Mouse (Mus musculus) lung, adult 18-20 months (tissue): ENCODE data around the gene Rps12.
"Not testable (repeated sequence)": the region's sequence is repeated elsewhere in the genome, so short reads cannot be mapped to it uniquely, and the experiment has no call there.

Experiments used
- DNase-seq, 2 experiments: peaks; one replicate each; pipeline ENCODE4 v3.0.0; 2022; ENCODE audit warnings: mixed read lengths in 2 of 2

Gene Rps12

GRCm38 (mm10) chr10:23787062-23787821, at the start of gene Rps12:
Gene Rps12, minus strand, starts transcription at chr10:23787275.
- DNase-seq = peak; percentile 99

DNA sequence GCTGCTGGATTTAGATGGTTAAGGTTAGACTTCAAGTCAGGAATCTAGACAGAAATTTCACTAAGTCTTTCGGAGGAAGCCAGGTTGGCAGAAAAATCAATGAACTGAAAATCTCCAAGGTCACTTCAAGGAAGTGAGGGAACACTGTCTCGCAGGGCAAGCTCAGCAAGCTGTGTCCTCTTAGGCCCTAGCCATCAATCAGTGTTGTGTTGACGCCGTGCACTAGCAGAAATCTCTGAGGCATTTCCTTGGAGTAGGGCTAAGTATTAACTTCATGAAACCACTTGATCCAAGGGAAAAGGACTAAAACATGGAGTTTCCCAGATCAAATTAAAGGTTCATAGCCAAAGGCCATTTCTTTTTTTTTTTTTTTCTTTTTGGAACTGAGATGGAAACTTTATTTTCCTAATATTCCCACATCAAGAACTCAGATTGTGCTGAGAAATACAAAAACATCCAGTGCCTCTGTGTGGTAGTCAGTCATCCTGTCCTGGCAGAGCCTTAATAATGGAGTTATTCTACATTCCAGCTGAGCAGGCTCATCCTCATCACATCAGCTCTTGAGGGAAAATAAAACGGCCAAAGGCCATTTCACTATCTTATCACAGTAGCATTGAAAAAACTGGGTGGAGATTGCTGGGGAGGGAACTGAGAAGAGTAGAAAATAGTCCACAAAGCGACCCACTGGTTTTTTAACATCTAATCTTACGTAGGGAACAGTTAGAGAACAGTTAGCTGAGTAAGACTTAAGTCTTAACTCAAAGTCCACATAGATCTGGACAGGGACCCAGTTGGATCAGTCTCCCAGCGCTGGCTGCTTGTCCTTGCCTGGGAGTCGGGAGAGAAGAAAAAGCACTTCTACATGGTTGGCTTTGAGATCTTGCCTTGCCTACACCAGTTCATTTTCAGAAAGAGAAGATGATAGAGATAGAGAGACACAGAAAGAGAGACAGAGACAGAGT, 49.2 kb upstream of the Rps12 start:
- DNase-seq = no peak

DNA sequence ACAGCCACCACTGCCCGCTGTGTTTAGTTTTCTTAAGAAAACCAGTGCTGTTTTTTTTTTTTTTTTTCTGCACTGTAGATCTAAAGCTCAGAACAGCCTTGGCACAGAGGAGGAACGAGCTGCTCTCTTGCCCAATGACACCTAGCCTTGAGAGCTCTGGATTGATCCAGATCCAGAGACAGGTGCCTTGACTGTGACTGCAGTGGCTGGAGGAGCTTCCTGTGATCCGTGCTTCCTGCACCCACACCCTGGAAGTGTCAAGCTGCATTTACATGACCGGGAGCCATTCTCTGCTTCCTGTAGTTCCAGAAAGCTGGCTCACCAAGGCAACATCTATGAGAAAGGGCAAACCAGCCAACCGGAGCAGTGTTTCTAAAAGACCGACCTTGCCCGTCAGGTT, 39.4 kb upstream of the Rps12 start:
- DNase-seq = no peak

- DNase-seq = no peak
These were observed 29.2 kb upstream of the Rps12 start for GRCm38 (mm10) chr10:23816241-23816640.

- peak; percentile 40 to 64 for DNase-seq
These were observed 28.1 kb upstream of the Rps12 start for GRCm38 (mm10) chr10:23815168-23815567.

DNA sequence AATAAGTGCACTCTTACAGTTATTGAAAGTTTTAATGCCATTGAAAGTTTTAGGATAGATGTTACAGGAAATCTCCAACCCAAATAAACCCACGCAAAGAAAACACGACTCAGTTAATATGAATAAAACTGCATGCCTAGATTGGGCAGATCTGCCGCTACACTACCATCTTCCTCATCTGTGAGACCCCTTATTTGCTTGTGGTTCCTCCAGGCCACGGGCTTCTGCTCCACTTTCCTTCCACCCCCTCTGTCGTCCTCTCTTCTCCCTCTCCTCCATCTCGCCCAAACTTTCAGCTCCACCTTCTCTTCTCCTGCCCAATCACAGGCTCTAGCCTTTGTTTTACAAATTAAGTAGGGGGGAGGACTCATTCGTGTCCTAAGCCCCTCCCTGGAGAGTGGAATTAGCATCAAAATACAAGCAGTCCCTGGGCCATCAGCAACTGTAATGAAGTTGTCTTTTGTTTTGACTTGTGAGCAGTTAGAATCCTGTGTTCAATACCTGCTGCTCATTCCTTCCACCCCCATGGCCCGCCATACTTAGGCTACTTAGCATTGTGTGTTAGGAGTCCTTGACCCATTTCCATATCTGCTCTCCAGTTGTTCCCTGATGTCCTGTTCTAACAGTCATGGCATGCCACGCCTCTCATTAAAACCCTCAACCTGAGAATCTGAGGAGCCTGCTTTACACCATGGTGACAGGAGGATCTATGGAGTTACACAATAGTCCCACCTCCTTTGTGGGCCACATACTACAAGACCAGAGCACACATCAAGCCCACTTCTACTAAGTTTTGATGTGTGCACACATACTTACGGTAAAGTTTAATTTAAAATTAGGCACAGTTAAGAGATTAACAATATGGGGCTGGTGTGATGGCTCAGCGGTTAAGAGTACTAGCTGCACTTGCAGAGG, 26.0 kb upstream of the Rps12 start:
- peak in 1 of 2 experiments; percentile 19 for DNase-seq

GRCm38 (mm10) chr10:23812438-23812759, 25.3 kb upstream of the Rps12 start:
- no peak for DNase-seq

GRCm38 (mm10) chr10:23811635-23812437, 24.8 kb upstream of the Rps12 start:
- DNase-seq = peak; percentile 35 to 50

DNA sequence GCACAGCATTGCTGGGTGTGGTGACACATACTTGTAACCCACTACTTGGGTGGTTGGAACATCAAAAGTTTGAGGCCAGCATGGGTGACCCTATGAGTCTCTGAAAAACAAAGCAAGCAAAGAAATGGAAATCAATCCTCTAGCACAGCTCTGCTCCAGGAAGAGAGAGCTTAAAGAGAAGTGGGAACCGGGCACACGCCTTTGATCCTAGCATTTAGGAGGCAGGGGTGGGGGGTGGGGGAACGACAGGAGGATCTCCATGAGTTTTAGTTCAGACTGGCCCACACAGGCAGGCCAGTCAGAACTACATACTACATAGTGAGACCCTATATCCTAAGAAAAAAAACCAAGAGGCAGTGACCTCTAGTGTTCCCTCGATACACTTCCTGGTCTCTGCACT, 19.1 kb upstream of the Rps12 start:
- no peak for DNase-seq

GRCm38 (mm10) chr10:23804665-23805064, 17.6 kb upstream of the Rps12 start:
- DNase-seq = no peak

DNA sequence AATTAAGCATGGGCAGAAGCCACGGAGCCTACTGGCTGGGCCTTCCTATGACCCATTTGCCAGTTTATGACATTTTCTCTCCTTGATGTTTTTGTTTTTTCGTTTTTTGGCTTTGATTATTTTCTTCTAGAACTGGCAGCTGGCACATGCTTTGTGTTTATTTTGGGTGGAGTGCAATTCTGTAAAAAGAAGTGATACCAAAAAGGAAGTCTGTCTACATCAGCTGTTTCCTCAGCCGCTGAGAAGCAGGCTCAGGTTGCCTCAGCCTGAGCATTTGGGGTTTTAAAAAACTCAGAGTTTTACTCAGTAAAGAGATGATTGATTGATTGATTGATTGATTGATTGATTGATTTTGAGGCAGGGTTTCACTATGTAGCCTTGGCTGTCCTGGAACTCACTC, 15.8 kb upstream of the Rps12 start:
- DNase-seq = no peak

- DNase-seq = no peak
These were observed 12.9 kb upstream of the Rps12 start for GRCm38 (mm10) chr10:23799933-23800332.

- DNase-seq = peak in 1 of 2 experiments; percentile 30
These were observed 11.1 kb upstream of the Rps12 start for GRCm38 (mm10) chr10:23798142-23798541.

DNA sequence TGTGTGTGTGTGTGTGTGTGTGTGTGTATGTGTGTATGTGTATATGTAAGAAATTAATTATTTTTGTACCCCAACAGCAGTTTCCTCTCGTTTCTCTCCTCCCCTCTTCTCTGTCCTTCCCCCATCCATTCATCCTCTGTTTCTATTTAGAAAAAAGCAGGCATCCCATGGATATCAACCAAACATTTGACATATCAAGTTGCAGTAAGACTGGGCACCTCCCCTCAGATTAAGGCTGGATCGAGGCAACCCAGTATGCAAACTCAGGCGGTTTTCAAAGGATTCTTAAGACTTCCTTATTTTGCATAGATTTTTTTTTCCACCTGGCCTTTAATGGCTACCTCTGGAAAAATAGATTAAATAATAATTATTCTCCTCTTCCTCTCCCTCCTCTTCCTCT, 10.5 kb upstream of the Rps12 start:
- DNase-seq = no peak

DNA sequence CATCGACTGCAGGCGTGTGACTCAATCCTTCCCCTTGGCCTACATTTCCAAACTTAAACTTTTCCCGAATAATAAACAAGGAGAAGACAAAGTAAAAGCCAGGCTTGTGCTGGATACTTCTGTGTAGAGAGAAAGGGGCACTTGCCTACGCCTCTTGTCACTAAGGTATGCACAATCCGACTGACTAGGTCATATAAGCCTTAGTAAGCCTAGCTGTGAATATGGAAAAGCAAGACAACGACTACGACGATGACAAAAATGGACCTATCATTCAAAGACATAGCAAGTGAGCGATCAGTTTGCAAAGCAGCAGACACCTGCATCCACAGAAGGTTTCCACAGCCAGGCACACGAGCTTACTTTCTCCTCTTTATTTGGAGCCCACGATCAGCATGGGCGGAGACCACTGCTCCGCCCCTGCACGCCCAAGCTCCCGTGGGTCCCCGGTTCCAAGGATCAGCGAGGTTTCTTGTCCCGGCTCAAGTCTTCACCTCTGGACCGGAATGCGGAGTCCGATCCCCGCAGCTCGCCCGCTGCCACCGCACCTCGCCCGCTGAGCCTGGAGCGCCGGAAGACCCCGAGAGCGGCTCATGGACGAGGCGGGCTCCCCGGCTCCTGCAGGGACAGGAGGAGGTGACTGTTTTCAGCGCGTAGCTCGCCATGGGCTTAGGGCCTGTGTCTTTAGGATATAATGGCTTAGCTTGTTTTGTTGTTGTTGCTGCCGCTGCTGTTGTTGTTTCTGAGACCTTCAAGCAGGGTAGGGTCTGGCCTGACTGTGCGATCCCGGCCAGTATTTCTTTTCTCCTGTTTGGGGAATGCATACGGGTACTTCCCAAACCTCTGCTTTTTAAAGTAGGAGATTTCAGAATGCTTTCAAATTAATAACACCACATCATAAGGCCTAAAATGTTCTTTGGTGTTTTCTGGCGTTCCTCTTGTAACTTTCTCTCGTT, 9.8 kb upstream of the Rps12 start, which contains the start of gene Slc18b1:
Slc18b1 (plus strand) TSS at position 436 of the 953 bp plus-strand sequence.
- peak; percentile 47 to 57 for DNase-seq

DNA sequence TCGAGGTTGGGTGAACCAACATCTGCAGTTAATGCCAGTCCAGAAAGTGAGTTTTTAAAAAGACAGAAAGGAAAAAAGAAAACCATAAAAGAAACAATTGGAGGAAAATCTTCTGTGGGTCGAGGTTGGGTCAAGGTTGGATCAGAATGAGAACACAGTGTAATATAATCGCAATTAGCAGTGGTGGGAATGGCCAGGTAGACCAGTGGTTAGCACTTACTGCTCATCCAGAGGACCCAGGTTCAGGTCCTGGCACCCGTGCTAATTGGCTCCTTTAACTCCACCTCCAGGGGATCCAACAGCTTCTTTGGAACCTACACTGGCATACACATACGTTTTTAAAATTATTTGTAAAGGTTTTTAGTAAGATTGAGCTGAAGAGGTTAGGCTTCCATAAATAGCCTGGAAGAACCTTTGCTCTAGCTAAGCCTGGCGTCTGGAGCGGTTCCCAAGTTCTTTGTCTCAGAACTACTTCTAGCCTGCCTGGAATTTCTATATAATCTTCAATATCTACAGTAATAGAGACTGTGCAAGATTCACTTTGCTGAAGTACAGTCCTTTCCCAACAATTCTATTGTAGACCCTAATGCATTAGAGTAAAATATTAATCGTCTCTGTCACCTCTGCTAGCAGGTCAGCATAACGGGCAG, 8.9 kb upstream of the Rps12 start:
- no peak for DNase-seq

DNA sequence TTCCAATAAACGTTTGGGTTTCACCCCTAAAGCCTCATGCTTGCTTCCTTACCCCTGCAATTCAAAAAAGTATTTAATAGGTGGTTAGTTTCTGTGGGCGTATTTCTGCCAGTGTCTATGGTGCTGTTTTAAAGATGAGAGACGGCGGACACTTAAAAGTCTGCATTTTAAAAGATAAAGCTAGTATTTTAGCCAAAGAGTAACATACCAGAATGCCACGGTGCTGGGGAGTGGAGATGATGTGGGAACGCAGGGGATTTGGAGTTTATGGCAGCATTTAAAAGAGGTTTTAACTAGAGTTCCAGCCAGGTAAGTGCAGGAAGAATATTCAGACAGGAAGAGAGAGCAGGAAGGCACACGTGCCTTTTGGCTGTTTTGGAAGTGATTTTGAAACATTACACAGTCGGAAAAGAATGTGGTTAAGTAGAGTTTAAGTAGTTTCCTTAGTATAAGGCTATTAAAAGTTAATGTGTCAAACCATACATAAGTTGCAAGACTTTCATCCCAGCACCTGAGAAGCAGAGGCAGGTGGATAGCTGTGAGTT, 1.1 kb upstream of the Rps12 start:
- DNase-seq = no peak

- not testable (repeated sequence) for DNase-seq
These were observed 440 bp downstream of the Rps12 start for GRCm38 (mm10) chr10:23786631-23787038.

DNA sequence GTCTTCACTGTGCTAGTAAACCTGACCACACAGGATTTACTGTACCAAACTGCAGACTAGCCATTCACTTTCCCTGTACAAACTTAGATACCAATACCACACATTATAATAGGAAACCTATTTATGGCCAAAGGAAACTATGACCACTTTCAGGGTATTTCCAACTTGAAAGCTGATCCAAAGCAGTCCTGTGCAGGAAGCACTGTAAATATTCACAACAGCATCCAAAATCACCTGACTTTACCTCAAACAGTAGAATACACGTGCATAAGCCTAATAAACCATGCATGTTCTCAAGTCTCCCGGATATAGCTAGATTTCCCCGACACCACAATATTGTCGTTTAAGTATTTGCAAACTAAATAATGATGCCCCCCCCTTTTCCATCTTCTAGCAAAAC, 1.0 kb downstream of the Rps12 start:
- DNase-seq = no peak

GRCm38 (mm10) chr10:23785599-23785998, 1.5 kb downstream of the Rps12 start:
- not testable (repeated sequence) for DNase-seq
